Mouse (Mus musculus) forebrain, embryonic 15.5 days (tissue): ENCODE results near the gene Rpsa. TPM values are rescaled to one million over a fixed set of nuclear protein-coding genes. Genes with fewer than 3 reads are reported as not detected.

Experiments
- ATAC-seq: fragments of 200-750 bp; cut with Nextera tagmentation; replicated peaks from 2 replicates; pipeline ENCODE4 v1.8.0; 2017; ENCODE audit warnings: mild to moderate bottlenecking, moderate TSS enrichment, moderate library complexity
- H3K27ac ChIP-seq: fragments of 300-500 bp; sonication (generic); replicated peaks from 2 replicates; pipeline ENCODE4 v1.5.1; 2015; ENCODE audit warnings: mild to moderate bottlenecking, inconsistent platforms
- H3K27me3 ChIP-seq: fragments of 300-500 bp; sonication (generic); 2 replicates; pipeline ENCODE4 v1.6.1; 2015; ENCODE audit warnings: inconsistent platforms
- H3K36me3 ChIP-seq: fragments of 300-500 bp; sonication (generic); 2 replicates; pipeline ENCODE4 v1.6.1; 2015; ENCODE audit warnings: mild to moderate bottlenecking, inconsistent platforms
- H3K4me1 ChIP-seq: fragments of 300-500 bp; sonication (generic); 2 replicates; pipeline ENCODE4 v1.6.1; 2015; ENCODE audit warnings: inconsistent platforms
- H3K4me2 ChIP-seq: fragments of 300-500 bp; sonication (generic); replicated peaks from 2 replicates; pipeline ENCODE4 v1.6.1; 2015; ENCODE audit warnings: mild to moderate bottlenecking, inconsistent platforms
- H3K4me3 ChIP-seq: fragments of 300-500 bp; sonication (generic); 2 replicates; pipeline ENCODE4 v1.5.1; 2015; ENCODE audit warnings: mild to moderate bottlenecking, inconsistent platforms
- H3K9ac ChIP-seq: fragments of 300-500 bp; sonication (generic); replicated peaks from 2 replicates; pipeline ENCODE4 v1.6.1; 2015; ENCODE audit warnings: mild to moderate bottlenecking, inconsistent platforms
- H3K9me3 ChIP-seq: fragments of 300-500 bp; sonication (generic); 2 replicates; pipeline ENCODE4 v1.6.1; 2016; ENCODE audit warnings: inconsistent platforms
- WGBS: fragments of 180-500 bp; shearing (Covaris S2); methylation state at CpG from one replicate; pipeline ENCODE4 v1.1.7; 2015; ENCODE audit warnings: mixed read lengths; 5-methylcytosine and 5-hydroxymethylcytosine counted together
- polyA plus RNA-seq: library from polyadenylated mRNA; unstranded; fragments of >200 nt; fragmentation: Nextera tagmentation; extraction: Ambion mirVana; gene quantifications from 2 replicates; pipeline ENCODE4 v1.2.1, GENCODE M21; 2015

The Rpsa gene
- polyA plus RNA-seq, 1 experiment from 2014 or later: 997 TPM

GRCm38 (mm10) chr9:120115580-120115979 is 11.9 kb upstream of the Rpsa start:
- H3K9me3 ChIP-seq: no peaks in the 10 kb centered on the region
- H3K4me1 ChIP-seq: peaks cover 8% of the 10 kb centered on the region
- H3K27me3 ChIP-seq: no peaks in the 10 kb centered on the region
- no peak overlapping the region for H3K4me3 ChIP-seq
- no peak overlapping the region for H3K4me2 ChIP-seq
- H3K9ac ChIP-seq: no peak overlapping the region
- peaks cover 25% of the 10 kb centered on the region for H3K36me3 ChIP-seq
- ATAC-seq: no peak
- 92% methylated on average over 5 of the region's 5 CpGs for WGBS
- H3K27ac ChIP-seq: no peak overlapping the region

- Histone ChIP-seq H3K9ac (no peak overlapping the region), H3K27ac (no peak overlapping the region), H3K9me3 (no peaks in the 10 kb centered on the region), H3K4me2 (no peak overlapping the region), H3K4me3 (no peak overlapping the region), H3K36me3 (peaks cover 31% of the 10 kb centered on the region), H3K4me1 (peaks cover 4% of the 10 kb centered on the region), H3K27me3 (no peaks in the 10 kb centered on the region)
- no peak for ATAC-seq
- 92% methylated on average over 8 of the region's 8 CpGs for WGBS
Observed at GRCm38 (mm10) chr9:120116184-120116624, 11.3 kb upstream of the Rpsa start.

DNA sequence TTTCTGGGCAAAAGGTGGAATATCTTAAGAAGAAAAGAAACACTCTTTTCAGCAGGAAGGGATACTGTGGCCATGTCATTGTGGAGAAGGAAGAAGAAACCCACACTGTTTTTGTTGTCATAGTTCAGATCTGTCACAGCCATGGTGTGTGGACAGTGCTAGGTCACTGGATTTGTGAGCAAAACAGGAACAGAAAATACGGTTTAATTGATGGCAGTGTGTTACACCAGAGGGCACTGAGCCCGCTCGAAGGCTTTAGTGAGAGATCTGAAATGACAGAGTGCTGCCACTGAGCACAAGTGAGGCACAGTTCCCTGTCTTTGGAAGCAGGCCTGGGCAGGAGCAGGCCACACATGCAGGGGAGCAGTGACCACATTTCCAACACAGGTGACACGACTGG is 9.3 kb upstream of the Rpsa start:
- ATAC-seq: no peak
- 93% methylated on average over 4 of the region's 4 CpGs for WGBS

GRCm38 (mm10) chr9:120120503-120120902 is 7.0 kb upstream of the Rpsa start:
- peaks cover 56% of the 10 kb centered on the region for H3K36me3 ChIP-seq
- no peak overlapping the region for H3K9ac ChIP-seq
- H3K27me3 ChIP-seq: no peaks in the 10 kb centered on the region
- H3K27ac ChIP-seq: no peak overlapping the region
- H3K4me3 ChIP-seq: no peak overlapping the region
- H3K4me1 ChIP-seq: no peaks in the 10 kb centered on the region
- 92% methylated on average over 7 of the region's 7 CpGs for WGBS
- ATAC-seq: no peak
- no peak overlapping the region for H3K4me2 ChIP-seq
- no peaks in the 10 kb centered on the region for H3K9me3 ChIP-seq

More for the DNA sequence above, 9.3 kb upstream of the Rpsa start:
- Histone ChIP-seq H3K4me1 (no peaks in the 10 kb centered on the region), H3K27me3 (no peaks in the 10 kb centered on the region), H3K36me3 (peaks cover 44% of the 10 kb centered on the region), H3K4me3 (no peak overlapping the region), H3K9ac (no peak overlapping the region), H3K4me2 (no peak overlapping the region), H3K9me3 (no peaks in the 10 kb centered on the region), H3K27ac (no peak overlapping the region)

GRCm38 (mm10) chr9:120126868-120127267 is 621 bp upstream of the Rpsa start:
- H3K36me3 ChIP-seq: peaks cover 49% of the 10 kb centered on the region

DNA sequence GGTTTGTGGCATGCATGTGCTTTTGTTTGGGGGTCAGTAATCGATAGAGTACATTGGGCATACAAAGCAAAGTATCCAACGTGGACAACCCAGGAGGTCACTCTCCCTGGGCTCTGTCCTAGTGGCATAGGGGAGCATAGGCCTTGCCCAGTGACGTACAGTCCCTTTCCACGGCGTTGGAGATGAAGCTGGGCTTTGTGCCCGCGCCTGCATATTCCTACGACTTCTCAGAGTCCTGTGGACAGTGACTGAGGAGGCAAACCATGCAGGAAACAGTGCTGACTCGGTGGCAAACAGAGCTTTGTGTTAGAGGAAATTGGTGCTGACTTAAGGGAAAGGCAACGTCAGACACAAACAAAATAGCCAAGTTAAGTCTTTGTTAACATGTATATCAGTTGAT is 1.8 kb downstream of the Rpsa start:
- H3K27me3 ChIP-seq: no peaks in the 10 kb centered on the region
- no peak overlapping the region for H3K27ac ChIP-seq
- no peak for ATAC-seq
- H3K9ac ChIP-seq: peak overlapping the region; percentile 91; the same call in 1 of the 2 replicates
- peaks cover 42% of the 10 kb centered on the region for H3K36me3 ChIP-seq
- H3K4me1 ChIP-seq: peaks cover 23% of the 10 kb centered on the region
- no peaks in the 10 kb centered on the region for H3K9me3 ChIP-seq
- 68% methylated on average over 10 of the region's 10 CpGs for WGBS
- peak overlapping the region; percentile 72 for H3K4me2 ChIP-seq
- peak overlapping the region; percentile 73 for H3K4me3 ChIP-seq

More at GRCm38 (mm10) chr9:120126868-120127267, 621 bp upstream of the Rpsa start:
- H3K27me3 ChIP-seq: no peaks in the 10 kb centered on the region
- ATAC-seq: peak; percentile 10
- H3K4me1 ChIP-seq: peaks cover 23% of the 10 kb centered on the region
- H3K4me3 ChIP-seq: peak overlapping the region; percentile 73
- peak overlapping the region; percentile 76 for H3K27ac ChIP-seq
- peak overlapping the region; percentile 55 for H3K9ac ChIP-seq
- no peaks in the 10 kb centered on the region for H3K9me3 ChIP-seq
- peak overlapping the region; percentile 57 for H3K4me2 ChIP-seq
- 61% methylated on average over 11 of the region's 11 CpGs for WGBS

- Histone ChIP-seq H3K36me3 (peaks cover 41% of the 10 kb centered on the region), H3K4me3 (no peak overlapping the region), H3K4me1 (peaks cover 21% of the 10 kb centered on the region), H3K27ac (no peak overlapping the region), H3K27me3 (no peaks in the 10 kb centered on the region), H3K9ac (no peak overlapping the region), H3K9me3 (no peaks in the 10 kb centered on the region), H3K4me2 (no peak overlapping the region)
- no peak for ATAC-seq
- WGBS: 87% methylated on average over 3 of the region's 3 CpGs
Observed at GRCm38 (mm10) chr9:120131784-120132288, 4.3 kb downstream of the Rpsa start.

- Histone ChIP-seq H3K4me3 (no peak overlapping the region), H3K27ac (no peak overlapping the region), H3K9me3 (no peaks in the 10 kb centered on the region), H3K4me1 (peaks cover 17% of the 10 kb centered on the region), H3K36me3 (peaks cover 41% of the 10 kb centered on the region), H3K4me2 (no peak overlapping the region), H3K27me3 (no peaks in the 10 kb centered on the region), H3K9ac (no peak overlapping the region)
- WGBS: 46% methylated on average over 8 of the region's 8 CpGs
- no peak for ATAC-seq
Observed at GRCm38 (mm10) chr9:120132980-120133754, 5.7 kb downstream of the Rpsa start.

- H3K27me3 ChIP-seq: no peaks in the 10 kb centered on the region
- H3K4me2 ChIP-seq: no peak overlapping the region
- H3K4me1 ChIP-seq: peaks cover 10% of the 10 kb centered on the region
- no peak overlapping the region for H3K4me3 ChIP-seq
- no peak overlapping the region for H3K27ac ChIP-seq
- no peak for ATAC-seq
- WGBS: 53% methylated on average over 6 of the region's 6 CpGs
- no peak overlapping the region for H3K9ac ChIP-seq
- peaks cover 39% of the 10 kb centered on the region for H3K36me3 ChIP-seq
- H3K9me3 ChIP-seq: no peaks in the 10 kb centered on the region
Observed at GRCm38 (mm10) chr9:120133755-120134475, 6.4 kb downstream of the Rpsa start.

DNA sequence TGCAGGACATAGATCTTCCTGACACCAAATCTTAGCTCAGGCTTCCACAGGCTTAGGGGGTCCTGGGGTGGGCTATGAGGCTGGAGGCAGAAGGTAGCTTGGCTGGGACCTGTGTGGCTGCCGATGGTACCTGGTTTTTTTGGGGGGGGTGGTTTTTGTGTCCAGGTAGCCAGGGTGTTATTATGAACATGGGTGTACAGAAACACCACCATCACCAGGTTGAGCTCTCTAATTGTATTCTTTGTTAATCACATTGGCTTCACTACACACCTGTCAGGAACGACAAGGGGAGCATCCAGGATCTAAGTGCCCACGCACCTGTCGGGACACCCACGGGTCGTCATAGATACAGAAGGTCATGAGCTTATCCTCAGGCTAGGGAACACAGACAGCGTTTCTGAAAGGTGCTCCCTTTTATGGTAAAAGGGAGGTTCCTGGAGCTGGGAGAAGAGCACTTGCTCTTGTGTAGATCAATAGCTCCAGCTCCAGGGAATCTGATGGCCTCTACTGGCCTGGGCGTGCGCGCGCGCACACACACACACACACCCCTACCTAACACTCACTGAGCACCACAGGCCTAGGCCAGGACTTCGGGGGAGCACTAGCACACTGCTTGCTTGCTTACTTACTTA is 7.2 kb downstream of the Rpsa start:
- WGBS: 82% methylated on average over 13 of the region's 13 CpGs
- H3K4me2 ChIP-seq: no peak overlapping the region
- H3K27me3 ChIP-seq: no peaks in the 10 kb centered on the region
- ATAC-seq: no peak
- no peak overlapping the region for H3K4me3 ChIP-seq
- no peak overlapping the region for H3K27ac ChIP-seq
- peaks cover 2% of the 10 kb centered on the region; the same call in 1 of the 2 replicates for H3K4me1 ChIP-seq
- no peaks in the 10 kb centered on the region for H3K9me3 ChIP-seq
- no peak overlapping the region for H3K9ac ChIP-seq
- peaks cover 33% of the 10 kb centered on the region for H3K36me3 ChIP-seq

DNA sequence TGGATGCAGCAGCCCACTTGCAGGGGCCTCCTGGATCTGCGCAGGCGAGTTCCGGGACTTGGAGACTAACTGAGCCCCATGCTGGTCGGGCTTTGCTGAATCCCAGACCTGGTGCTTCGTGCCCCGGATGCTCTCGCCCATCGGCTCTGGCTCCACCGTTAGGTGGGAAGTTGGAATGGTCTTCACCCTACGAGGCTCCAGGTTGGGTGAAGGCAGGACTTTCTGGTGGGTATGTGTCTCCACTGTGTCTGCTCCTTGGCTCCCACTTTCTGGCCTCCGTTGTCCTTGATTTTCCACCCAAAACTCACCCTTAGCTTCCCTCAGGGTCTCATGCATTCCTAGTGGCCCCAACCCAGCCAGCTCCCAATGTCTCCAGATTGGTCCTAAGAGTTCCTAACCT is 8.0 kb downstream of the Rpsa start:
- Histone ChIP-seq H3K4me3 (no peak overlapping the region), H3K4me1 (no peaks in the 10 kb centered on the region), H3K27me3 (no peaks in the 10 kb centered on the region), H3K9ac (no peak overlapping the region), H3K9me3 (no peaks in the 10 kb centered on the region), H3K27ac (no peak overlapping the region), H3K4me2 (no peak overlapping the region), H3K36me3 (peaks cover 26% of the 10 kb centered on the region)
- 89% methylated on average over 11 of the region's 11 CpGs for WGBS
- ATAC-seq: no peak

- Histone ChIP-seq H3K27me3 (no peaks in the 10 kb centered on the region), H3K4me1 (no peaks in the 10 kb centered on the region), H3K9me3 (no peaks in the 10 kb centered on the region), H3K4me3 (no peak overlapping the region), H3K4me2 (no peak overlapping the region), H3K36me3 (no peaks in the 10 kb centered on the region), H3K9ac (no peak overlapping the region), H3K27ac (no peak overlapping the region)
- whole genome bisulfite sequencing: 6% methylated on average over 4 of the region's 4 CpGs
- ATAC-seq: peak; percentile 55; the same call in 1 of the 2 replicates
Observed at GRCm38 (mm10) chr9:120140652-120141051, 13.2 kb downstream of the Rpsa start.
